Mouse (Mus musculus) kidney, postnatal 14 days (tissue): ENCODE results near the gene Larp4b.
"Not testable (repeated sequence)": the region's sequence is repeated elsewhere in the genome, so short reads cannot be mapped to it uniquely, and the experiment has no call there.

Experiments
- DNase-seq: peaks from one replicate; pipeline ENCODE4 v3.0.0; 2022; ENCODE audit warnings: mixed read lengths

The Larp4b gene

DNA sequence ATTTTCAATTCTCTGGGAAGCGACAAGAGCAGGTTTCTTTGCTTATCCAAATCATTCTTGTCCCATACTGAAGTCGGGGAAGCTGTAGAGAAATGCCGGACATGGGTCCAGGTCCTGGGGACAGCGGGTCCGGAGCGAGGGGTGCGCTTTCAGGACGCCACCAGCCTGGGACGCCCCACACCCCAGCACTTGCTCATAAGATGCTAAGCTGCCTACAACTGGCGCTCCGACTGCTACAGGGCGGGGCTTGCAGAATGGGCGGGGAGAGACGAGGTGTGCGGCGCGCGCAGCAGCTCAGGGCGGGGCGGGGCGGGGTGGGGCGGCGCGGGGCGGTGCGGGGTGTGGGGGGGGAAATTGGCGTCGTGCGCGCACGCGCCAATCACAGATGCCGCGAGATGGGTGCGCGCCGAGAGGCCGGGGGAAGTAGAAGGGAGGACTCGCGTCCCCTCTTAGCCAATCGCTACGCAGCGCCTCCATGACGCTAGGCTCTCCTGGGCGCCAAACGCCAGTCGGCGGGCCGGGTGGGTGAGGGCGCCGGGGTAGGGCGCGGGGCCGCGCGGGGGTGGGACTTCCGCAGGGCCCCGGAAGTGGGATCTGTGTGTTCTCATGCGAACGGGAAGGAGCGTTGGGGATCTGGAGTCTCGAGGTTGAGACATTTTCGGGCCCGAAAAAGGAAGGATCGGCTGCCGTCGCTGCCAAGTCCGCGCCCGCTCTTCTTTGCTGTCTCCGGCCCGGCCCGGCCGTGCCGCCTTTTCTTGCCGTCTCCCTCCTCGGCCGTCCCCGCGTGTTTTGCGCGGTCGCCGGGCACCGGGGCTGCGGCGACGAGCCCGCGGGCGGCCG is at the start of gene Larp4b:
Larp4b (plus strand) TSS at position 566 of the 840 bp plus-strand sequence.
- peak; percentile 98 for DNase-seq

DNA sequence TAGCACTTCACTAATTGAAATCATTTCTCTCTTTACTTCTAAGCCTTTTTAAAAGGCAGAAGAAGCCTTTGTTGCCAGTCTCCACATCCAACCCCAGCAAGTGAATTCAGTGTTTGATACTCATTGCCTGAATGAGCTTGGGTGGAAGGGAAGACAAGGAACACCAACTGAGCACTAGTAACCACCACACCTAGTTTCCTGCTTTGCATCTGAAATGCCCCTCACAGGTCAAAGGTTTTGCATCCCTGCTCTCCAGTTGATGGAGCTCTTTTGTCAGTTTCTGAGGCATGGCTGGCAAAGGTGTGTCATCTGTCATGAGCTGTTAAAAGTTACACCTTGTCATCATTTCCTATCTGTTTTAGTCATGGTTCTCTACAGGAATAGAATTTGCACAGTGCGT is 49.0 kb upstream of the Larp4b start:
- no peak for DNase-seq

DNA sequence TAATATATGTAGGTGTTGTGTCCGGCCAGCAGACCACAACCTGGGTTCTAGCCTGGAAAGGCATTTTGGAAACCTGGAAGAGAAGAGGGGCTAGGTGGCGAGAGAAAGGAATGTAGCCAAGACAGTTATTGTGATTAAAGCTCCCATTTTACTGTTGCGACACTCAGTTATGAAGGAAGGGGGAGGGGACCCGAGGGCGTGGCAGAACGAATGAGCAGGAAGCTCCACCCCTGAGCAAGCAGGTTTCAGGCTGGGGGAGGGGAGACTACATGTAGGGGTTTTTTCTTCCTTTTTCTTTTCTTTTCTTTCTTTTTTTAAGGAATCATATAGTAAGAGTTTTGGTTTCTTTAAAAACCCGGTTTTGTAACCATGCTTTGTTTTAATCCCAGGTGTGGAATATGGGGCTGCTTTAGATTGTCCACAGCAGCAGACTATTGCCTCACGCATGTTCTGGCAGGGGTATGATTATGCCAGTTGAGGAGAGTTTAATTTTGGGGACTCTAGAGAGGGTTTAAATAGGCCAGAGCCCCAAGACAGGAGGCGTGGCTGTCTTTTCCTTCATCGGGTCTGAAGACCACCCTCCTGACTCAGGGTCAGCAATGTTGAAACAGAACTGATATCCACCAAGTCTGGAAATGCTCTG is 41.5 kb upstream of the Larp4b start:
- not testable (repeated sequence) for DNase-seq

DNA sequence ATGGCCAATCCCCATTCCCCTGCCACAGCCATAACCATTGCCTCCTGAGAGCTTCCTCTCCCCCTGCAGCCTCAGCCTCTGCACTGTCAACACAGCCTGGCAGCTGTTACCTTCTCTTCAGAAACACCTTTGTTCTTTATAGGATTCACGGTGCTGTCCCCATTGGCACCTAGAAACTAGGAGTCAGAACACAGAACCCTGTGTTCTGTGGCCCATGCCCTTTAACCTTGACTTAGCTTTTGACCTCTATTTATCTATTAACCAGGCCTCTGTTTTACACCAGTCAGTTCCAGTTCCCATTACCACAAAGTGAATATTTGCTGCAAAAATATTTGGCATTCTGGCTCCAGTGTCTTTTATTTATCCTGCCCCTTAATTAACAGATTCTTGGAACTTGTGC is 36.4 kb upstream of the Larp4b start:
- no peak for DNase-seq

DNA sequence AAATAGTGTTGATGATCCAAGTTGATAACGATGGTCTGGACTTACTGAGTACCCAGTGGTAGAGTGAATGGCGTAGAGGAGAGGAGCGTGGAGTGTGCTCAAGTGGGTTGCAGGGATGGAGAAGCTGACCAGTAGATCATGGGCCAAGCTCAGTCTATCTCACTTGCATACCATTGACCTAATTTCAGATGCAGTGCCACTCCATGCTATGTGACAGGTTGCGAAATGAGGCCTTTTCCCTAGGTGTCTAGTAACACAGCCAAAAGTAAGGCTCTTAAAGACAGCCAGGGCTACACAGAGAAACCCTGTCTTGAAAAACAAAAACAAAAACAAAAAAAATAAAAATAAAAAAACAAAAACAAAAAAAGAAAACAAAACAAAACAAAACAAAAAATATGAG is 35.0 kb upstream of the Larp4b start:
- no peak for DNase-seq

DNA sequence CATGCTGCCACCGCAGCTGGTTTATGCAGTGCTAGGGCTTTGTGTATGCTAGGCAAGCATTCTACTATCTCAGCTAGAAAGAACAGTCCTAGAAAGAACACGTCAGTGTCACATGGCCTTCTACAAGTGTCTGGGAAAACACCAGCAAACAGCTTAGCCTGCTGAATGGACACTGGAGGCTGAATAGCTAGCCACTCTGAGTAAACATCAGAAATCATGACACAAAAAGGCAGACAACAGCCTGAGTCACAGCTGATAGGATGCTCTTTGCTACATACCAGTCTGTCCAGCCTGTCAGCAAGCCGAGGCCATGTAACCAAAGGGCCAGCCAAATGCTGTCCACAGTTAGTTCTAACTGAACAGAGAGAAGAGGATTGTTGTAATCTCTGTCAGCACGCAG is 32.3 kb upstream of the Larp4b start:
- no peak for DNase-seq

DNA sequence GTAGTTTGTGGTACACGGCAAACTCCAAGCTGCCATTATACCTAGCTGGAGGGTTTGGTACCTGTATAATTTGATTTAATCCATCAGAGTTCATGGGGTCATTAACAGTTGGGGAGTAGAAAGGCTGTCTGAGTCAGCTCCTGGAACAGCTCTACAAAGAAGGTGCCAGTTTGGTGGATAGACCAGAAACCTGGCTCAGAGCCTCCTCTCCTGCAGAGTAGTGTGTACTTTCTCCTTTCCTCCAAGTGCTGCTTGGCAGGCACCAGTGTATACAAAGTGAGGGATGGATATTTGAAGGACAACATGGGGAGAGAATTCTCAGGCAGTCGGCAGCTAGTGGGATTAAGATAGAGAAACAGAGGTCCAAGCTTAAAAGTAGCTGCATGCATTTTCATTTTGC is 29.5 kb upstream of the Larp4b start:
- no peak for DNase-seq

DNA sequence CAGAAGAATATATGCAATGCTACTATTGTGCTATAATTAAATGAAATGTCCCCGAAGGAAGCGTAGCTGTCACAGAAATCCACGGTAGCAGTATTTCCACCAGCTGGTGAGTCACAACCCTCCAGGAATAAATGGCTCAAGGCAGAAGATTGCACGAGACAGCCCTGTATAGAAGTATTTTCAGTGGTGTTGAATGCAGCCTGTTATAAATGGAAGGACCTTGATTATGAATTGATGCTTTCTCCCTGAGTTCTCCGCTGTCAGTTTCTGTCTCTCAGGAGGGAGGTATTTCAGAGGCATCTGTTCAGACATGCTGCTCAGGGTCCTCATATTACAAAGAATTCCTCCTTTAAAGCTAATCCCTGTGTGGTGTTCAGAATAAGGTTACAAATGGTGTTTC is 27.6 kb upstream of the Larp4b start:
- no peak for DNase-seq

DNA sequence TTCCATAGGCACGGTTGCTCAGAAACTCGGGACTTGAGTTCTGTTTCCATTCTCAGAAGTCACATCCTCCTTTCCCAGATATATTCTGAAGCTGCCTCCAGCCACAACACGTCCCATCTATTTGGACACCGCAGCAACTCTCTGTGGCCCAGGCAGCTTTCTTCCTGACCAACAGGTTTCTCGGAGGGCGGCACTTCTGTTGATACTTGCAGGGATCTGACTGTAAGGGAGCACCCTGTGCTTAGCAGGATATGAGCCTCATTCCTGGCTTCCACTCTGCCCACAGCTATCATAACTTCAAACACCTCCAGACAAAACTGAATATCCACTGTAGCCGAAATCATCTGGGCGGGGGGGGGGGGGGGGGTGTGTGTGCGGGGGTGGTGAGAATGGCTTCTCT is 22.7 kb upstream of the Larp4b start:
- DNase-seq = no peak

DNA sequence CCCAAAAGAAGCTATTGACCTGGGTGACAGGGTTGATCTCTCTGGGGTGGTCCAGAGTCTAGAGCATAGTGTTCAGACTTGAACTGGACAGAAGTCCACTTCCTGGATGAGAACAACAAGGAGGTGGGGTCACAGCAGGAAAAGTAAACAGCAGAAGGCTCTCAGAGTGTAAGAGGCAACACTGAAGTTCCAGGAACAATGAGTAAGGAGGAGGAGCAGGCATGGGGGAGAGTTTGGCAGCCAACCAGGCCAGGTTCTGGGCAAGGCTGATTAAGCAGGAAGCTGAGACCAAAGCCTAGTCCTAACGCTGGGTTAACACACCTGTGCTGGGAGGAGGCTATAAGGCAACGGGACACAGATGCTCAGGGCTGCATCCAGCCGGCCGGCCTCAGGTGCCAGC is 19.9 kb upstream of the Larp4b start:
- DNase-seq = no peak

DNA sequence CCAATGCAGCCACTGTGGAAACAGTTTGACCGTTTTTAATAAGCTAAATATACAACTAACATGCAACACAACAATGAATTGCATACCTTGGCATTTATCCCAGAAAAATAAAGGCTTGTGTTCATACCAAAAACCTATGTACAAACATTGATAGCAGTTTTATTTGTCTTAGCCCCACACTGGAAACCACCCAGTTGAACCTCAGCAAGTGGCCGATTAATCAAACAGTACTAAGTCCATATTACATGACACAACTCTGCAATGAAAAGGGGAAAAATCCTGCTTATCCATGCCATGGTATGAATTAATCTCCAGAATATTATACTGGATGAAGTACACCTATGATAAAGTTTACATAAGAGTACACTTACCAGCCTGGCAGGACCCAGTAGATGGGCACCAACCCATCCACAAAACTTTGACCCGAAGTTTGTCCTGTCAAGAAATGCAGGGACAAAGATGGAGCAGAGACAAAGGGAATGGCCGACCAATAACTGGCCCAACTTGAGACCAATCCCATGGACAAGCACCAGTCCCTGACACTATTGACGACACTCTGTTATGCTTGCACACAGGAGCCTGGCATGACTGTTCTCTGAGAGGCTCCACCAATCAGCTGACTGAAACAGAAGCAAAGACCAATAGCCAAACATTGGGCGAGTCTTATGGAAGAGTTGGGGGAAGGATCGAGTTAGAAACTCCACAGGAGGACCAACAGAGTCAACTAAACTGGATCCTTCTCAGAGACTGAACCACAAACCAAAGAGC is 17.7 kb upstream of the Larp4b start:
- no peak for DNase-seq

DNA sequence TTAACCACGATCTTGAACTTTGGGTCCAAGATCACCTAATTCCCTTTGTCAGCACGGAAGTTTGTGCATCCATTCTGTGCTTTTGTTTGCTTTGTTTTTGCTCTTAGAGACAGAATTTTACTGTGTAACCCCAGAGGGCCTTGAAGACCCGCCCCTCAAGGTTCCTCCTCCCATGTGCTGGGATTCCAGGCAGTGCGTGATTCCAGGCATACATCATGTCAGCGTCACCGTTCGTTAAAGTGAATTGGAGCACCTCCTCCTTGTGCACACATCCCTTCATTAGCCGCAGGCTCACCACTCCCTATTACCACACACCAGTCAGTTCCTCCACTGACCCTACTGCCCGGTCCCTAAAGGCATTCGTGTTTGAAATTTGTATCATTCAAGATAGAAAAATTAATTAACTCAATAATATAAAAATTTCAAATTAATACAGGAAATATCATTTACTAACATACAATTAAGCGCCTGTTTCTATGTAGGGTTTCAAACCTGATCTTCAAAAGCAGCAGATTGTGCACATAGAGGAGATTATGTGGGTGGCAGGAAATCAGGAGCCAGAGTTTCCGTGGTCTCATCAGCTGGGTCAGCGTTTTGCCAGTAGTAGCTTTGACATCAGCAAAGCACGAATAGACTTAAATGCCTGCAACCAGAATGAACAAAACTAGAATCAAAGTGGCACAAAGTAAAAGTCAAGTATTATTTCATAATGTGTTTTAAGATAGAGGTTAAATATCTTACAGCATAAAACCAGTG is 11.4 kb upstream of the Larp4b start:
- no peak for DNase-seq

DNA sequence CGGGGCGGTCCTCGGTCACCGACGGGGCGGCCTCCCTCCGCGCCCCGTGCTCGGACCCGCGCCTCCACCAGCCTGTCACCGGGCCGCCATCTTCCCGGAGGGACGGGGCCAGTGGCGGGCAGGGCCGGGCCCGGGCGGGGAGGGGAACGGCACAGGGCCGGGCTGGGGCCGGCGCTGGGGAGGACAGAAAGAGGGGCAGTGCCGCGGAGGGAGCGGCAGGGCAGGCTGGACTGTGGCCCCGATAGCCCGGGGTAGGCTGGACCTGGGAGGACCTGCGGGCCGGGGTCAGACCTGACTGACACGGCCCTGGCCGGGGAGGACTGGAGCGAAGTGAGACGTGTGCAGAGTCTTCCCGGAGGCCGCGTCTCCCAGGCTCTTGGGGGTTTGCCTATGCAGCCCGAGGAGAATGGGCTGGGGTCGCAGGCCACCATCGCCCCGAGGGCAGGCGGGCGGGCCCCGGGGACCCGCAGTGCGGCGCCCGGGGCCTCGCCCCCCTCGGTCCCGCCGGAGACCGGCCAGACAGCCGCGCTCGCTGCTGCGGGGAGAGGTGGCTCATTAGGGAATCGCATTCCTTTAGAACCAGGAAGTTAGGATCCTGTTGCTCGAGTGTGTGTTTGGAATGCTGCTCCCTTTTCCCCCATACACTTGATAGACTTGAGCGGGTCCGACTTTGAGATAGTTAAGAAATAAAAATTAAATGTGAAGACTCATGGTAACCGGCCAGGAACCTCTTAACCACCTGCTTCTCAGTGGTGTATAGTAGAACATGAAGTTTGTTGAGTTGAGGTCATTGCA is 702 bp downstream of the Larp4b start:
- DNase-seq = peak; percentile 63

DNA sequence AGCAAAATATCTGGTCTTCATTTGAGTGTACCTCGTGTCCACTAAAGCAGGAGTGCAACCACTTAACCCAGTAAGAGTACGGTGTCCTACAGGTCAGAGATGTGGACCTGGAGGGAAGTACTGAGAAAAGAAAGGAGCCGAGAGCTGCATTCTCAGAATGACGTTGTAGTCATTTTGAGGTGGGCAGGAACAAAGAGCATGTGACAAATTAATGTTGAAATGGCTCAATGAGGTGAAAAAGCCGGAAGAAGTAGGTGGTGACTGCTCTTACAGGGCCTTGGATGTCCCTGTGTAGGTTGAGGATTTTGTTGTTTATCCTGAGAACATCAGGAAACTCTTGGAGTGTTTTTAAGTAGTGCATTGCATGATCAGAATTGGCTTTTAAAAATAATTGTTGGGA is 5.6 kb downstream of the Larp4b start:
- no peak for DNase-seq

DNA sequence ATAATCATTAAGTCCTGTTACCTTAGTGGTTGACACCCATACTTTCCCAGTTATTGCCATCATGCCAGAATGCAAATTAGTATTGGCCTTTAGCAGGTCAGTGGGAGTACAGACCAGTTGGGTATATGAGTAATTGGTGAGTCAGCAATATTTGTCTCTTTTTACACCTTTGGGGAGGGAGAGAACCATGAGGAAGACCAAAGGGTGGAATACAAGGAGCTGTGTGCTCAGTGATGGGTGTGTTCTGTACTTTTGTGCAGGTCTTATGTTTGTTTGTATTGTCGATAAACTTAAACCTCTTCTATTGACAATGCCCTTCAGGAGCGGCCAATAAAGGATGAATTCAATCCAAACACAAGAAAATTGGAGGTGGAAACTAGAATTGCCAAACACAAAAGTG is 6.8 kb downstream of the Larp4b start:
- DNase-seq = no peak

DNA sequence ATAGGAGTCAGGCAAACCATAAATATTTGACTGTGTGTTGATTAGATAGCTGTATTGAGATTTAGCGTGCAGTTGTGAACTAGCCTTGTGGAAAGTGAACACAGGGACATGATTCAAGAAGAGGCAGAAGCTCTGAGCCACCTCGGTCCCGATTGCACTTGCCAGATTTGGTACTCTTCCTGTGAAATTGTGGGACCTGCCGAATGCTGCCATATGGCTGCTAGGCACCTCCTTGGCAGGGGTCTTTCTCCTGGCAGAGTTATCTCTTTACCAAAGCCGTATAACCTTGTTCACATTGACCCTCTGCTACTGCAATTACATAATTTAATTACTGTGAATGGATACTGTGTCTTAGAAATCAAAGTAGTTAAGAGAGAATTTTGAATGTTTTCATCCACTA is 12.6 kb downstream of the Larp4b start:
- no peak for DNase-seq

DNA sequence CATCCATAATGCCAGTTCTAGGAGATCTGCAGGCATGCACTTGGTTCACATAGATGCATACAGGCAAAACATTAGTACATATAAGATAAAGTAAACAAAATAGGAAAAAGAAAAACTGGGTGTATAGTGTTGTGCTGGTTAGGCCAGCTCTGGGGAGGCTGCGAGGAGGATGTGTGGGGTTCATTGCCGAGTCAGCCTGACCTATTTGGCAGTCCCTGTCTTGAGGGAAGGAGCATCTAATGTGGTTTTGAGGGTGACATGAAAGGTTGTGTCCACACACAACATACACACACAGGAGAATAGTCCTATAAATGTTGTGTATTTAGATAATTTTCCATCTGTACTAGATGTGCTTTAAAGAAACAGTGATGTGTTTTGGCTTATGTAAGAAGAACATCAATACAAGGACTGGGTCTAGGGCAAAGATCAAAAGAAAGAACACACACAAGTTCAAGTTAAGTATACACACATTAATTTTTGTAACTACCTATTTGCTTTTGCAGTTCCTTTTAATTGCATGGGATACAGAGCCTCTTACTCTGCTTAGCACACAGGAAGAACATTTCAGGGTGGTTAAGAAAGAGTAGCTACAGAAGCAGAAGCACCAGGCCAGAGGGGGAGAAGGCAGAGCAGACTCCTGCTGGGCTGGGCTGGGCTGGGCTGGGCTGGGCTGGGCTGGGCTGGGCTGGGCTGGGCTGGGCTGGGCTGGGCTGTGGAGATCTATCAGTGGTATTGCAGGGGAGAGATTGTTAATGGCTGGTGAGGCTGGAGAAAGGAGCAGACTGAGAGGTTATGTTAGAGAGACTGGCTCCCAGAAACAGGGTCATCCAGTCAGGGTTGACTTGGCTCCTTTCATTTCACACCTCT is 13.5 kb downstream of the Larp4b start:
- DNase-seq = no peak

DNA sequence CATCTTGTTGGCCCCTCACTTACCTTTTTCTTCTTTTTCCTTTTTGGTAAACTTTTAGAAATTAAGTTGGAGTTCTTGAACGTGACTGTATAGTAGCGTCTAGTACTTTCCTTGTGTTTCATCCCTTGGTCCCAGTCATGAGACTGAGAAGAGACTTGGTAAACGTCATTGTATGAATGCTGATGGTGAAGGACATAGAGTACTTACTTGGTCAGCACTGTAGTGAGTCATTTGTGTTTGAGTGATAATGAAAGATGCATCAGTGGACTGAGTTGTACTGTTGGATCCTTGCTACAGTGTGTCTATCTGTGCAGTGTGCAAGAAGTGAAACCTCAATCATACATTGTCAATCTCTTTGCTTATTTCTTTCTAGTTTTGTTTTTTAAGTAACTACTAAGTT is 20.1 kb downstream of the Larp4b start:
- no peak for DNase-seq

DNA sequence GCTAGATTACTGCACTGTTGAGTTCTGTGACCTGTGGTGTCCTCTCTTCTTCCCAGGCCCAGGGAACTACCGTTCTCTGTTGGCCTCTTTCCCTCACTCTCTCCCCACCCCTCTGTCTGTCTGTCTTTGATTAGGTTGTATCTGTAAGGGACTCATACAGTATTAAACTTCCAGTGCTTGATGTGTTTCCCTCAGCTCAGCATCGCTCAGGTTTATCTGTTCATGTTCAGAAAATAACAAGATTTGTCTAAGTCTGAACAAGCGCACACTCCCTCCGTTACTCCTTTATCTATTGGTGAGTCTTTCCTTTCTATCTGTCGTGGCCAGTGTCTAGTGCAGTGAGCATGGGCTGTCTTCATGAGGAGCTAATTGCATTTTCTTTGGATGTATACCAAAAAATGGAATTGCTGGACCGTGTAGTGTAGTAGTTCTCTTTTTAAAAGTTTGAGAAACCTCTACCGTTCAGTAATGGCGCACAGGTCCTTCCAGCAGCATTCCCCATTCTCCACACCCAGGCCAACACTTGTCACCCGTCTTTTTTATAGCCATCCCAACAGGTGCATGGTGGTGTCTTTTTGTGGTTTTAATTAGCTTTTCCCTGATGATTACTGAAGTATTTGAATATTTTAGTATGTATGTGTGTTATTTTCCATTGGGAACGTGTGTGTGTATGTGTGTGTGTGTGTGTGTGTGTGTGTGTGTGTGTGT is 27.3 kb downstream of the Larp4b start:
- DNase-seq = no peak

DNA sequence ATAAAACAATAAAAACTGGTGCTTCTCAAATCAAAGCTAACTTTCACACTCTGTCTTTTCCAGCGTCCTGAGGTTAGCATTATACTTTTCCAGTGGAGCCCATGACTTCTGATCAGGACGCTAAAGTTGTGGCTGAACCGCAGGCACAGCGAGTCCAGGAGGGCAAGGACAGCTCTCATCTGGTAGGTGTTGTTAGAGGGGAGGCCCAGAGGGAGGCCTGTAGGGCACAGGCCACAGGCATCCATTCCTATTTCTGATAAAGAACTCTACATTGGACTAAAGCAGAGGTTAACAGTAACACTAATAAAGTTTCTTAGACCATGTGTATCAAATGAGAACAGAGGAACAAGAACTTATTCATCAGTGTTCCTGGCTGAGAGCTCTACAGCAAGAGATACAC is 28.4 kb downstream of the Larp4b start:
- DNase-seq = no peak

DNA sequence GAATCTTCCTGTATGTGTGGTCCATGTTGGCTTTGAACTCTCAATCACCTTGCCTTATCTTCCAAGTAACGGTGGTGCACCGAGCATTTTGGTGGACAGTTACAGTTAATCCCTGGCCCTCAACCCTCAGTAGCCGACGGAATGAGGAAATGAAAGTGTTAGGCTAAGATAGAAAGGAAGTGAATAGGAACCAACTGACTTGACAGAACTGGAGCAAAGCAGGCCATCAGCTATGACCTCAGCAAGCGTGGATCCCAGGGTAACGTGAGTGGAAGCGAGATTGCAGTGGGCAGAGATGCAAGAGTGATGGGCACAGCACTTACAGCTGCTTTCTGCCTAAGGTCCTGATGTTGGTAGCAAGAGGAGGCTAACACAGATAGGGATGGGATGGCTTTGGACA is 31.5 kb downstream of the Larp4b start:
- no peak for DNase-seq
